Mouse (Mus musculus): ENCODE data around the gene Cops9. TPM values are rescaled to one million over a fixed set of nuclear protein-coding genes. Genes with fewer than 3 reads are reported as not detected.

Cops9 gene
- polyA plus RNA-seq (2017; shearing (Covaris generic)): 136 TPM

DNA sequence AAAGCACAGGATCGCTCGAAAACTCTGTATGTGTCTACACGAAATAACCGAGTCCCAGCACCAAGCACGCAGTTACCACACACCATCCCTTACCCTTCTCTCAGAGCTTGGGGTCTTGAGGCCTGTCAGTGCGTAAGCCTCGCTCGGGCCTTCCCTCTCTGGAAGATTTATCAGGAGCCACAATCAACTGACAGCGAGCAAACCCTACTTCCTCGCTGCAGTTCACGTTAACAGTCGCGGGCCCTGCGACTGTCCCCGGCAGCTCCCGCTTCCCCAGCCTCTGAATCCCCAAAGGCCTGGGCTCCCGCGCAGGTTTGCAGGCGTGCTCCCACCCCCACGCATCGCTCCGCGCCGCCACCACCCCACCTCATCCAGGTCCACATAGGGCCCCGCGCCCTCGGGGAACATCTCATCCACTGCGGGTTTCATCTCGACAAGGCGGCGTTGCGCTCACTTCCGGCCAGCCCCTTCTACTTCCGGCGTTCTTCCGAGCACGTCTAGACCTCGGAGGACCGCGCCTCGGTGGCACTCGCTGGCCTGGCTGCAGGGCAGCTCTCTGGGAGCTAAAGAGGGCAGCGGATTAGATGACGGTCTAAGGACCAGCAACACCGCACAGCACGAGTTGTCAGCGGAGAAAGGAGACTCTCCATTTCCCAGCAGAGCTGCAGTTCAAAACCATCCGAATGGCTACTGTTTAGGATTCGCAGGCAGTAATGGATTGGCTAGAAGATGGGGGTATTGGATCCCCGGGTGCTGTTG is at the start of gene Cops9:
Gene Cops9, minus strand, starts transcription at position 472 of the 759 bp plus-strand sequence.

GRCm38 (mm10) chr1:92648673-92649072 is 6.9 kb upstream of the Cops9 start, which contains the start of gene Otos:
Gene Otos, minus strand, starts transcription at chr1:92648841.

DNA sequence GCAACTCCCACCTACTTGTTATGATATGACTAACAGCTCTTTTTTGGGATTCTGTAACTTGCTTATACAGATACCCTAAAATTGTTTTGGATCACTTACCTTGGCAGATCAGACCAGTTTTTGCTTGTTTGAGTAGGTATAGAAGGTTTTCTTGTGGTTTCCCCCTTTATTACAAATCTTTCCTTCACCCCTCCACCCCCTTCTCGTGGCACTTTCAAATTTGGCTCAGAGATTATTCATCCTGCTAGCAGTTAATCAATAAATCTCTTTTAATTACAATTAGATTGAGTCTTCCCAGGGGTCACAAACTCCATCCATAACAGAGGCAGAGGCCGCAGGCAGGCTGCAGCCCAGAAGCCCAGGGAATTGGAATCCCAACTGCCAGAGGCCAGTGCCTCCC is 24.3 kb downstream of the Cops9 start, which contains the start of gene Olfr12:
Gene Olfr12, plus strand, starts transcription at position 301 of the 400 bp plus-strand sequence.

GRCm38 (mm10) chr1:92605482-92605881 is 36.3 kb downstream of the Cops9 start, which contains the start of gene Olfr1410:
Gene Olfr1410, plus strand, starts transcription at chr1:92605782.

DNA sequence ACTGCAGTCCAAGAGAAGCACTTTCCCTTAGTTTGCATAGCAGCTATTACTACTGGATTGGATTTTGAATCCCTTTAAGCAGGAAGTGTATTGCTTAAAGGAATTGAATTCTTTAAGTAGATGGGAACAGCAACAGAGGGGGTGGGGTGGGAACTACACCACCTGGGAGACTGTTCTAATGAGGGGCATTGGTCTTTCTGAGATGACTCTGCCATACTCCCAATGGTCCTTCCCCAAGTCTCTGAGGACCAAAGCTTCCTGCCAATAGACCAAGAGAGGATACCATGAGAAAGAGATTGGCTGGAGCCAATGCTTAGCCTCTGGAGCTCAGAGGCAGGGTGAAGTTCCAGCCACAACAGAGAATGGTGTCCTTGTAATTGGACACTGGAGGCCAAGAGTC is 47.7 kb downstream of the Cops9 start, which contains the start of gene Olfr1411:
Gene Olfr1411, plus strand, starts transcription at position 301 of the 400 bp plus-strand sequence.

Other genes starting within 250 kb of the Cops9 start
- gene Ndufa10, start 168.1 kb downstream of the Cops9 start, polyA plus RNA-seq (2017; shearing (Covaris generic)): 141 TPM
- gene Olfr1416, start 156.9 kb downstream of the Cops9 start, polyA plus RNA-seq (2017; shearing (Covaris generic)): not detected
- gene Olfr1415, start 145.9 kb downstream of the Cops9 start, polyA plus RNA-seq (2017; shearing (Covaris generic)): not detected
- gene Olfr1414, start 123.3 kb downstream of the Cops9 start, polyA plus RNA-seq (2017; shearing (Covaris generic)): not detected
- gene Olfr1413, start 70.7 kb downstream of the Cops9 start, polyA plus RNA-seq (2017; shearing (Covaris generic)): not detected
- gene Olfr1412, start 56.2 kb downstream of the Cops9 start, polyA plus RNA-seq (2017; shearing (Covaris generic)): not detected
- not detected for gene Olfr1411, start 47.6 kb downstream of the Cops9 start, polyA plus RNA-seq (2017; shearing (Covaris generic))
- not detected for gene Olfr1410, start 36.2 kb downstream of the Cops9 start, polyA plus RNA-seq (2017; shearing (Covaris generic))
- not detected for gene Olfr12, start 24.2 kb downstream of the Cops9 start, polyA plus RNA-seq (2017; shearing (Covaris generic))
- gene Otos, start 6.9 kb upstream of the Cops9 start, polyA plus RNA-seq (2017; shearing (Covaris generic)): 0.94 TPM
- 15.8 TPM for gene Gpc1, start 189.7 kb upstream of the Cops9 start, polyA plus RNA-seq (2017; shearing (Covaris generic))